Mouse (Mus musculus) erythroid progenitor cell, adult 5-6 weeks (primary cell): ENCODE data around the gene Adpgk. TPM values are rescaled to one million over a fixed set of nuclear protein-coding genes. Genes with fewer than 3 reads are reported as not detected.

ENCODE experiments used
- ATAC-seq: replicated peaks from 2 replicates; pipeline ENCODE4 v1.8.0; 2016; ENCODE audit warnings: moderate number of reproducible peaks, mild to moderate bottlenecking, moderate TSS enrichment, inconsistent platforms; ENCODE audit not compliant: poor library complexity, low FRiP score, severe bottlenecking
- total RNA-seq, 2 experiments: library from RNA; stranded (forward) in 1 of 2; stranded (reverse) in 1 of 2; fragments of 150-400 nt in 1 of 2; fragments of 186-747, 209-891 nt in 1 of 2; gene quantifications; 2 replicates each; pipeline versions ENCODE4 v1.2.3 to v1.2.4; 2015 to 2017; ENCODE audit warnings: low replicate concordance in 2 of 2

Gene Adpgk
- total RNA-seq, 2 experiments from 2014 or later: 57.7 to 79.6 TPM

DNA sequence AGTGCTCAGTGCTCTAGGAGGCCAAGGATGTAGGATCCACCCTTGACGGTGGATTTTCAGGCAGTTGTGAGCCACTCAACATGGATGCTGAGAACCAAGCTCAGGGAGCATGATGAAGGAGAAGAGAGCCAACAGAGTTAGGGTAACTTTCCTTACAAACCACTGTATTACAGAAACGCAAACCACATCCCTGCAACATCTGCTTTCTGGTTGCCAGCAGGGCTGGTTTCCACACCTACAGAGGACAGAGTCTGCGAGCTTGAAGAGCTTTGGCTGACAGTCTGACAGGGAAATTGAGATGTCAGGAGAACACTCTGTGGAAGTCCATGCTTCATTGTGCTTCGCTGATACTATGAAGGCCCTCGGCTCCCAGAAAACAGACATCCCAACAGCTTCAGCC lies 3.3 kb upstream of the Adpgk start:
- ATAC-seq: no peak

GRCm38 (mm10) chr9:59288685-59289410 lies 2.5 kb upstream of the Adpgk start:
- no peak for ATAC-seq

GRCm38 (mm10) chr9:59289529-59290115 lies 1.7 kb upstream of the Adpgk start:
- no peak for ATAC-seq

GRCm38 (mm10) chr9:59291688-59292492 lies 532 bp downstream of the Adpgk start:
- no peak; the same call in 1 of the 2 replicates for ATAC-seq

GRCm38 (mm10) chr9:59292493-59292875 lies 1.1 kb downstream of the Adpgk start:
- ATAC-seq: no peak

- no peak for ATAC-seq
These were observed 5.1 kb downstream of the Adpgk start for GRCm38 (mm10) chr9:59296419-59296818.

DNA sequence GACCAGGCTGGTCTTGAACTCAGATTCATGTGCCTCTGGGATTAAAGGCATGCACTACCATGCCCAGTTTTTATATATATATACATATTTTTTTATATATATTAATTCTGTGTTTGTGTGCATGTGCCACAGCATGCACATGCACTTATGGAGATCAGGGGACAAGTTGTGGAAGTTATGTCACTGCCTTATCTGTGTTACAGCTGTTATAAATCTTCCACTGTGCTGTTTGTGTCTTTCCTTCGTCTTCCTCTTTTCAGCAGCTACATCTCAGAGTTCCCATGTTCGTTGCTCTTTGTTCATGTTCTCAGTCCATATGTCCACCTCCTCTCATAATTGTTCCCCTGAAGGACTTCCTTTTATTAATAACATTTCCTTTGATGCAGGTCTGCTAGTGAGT lies 16.5 kb downstream of the Adpgk start:
- no peak for ATAC-seq

DNA sequence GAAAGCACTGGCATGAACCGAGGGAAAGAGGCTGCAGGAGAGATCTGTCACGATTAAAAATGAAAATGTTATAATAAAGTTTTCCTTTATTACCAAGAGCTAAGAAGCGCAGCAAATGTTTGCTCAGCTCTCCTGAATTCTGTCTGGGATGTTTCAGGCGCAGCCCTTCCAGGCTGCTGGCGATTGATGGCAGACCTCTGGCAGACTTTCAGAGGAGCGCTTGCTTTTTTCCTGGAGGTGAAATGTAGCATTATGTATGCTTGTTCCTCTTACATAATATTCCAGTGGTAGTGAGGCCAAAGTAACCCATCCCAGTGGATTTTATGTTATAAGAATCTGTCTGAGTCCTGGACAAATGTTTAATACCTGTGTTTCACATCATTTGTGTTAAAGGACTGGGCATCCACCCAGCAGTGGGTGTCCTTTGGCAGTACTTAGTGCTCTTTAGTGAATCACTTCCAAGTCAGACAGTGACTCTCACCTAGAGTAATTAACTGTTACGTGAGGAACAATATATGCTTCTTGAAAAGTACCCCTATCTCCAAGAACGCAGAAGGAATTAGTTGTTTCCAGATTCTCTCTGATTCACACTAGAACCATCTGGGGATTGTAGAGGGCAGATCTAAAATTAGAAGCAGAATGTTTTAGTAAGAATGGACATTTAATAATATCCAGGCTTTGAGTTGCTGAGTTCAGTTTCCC lies 19.4 kb downstream of the Adpgk start:
- ATAC-seq: no peak

- ATAC-seq: no peak
These were observed 19.9 kb downstream of the Adpgk start for GRCm38 (mm10) chr9:59311284-59311670.

DNA sequence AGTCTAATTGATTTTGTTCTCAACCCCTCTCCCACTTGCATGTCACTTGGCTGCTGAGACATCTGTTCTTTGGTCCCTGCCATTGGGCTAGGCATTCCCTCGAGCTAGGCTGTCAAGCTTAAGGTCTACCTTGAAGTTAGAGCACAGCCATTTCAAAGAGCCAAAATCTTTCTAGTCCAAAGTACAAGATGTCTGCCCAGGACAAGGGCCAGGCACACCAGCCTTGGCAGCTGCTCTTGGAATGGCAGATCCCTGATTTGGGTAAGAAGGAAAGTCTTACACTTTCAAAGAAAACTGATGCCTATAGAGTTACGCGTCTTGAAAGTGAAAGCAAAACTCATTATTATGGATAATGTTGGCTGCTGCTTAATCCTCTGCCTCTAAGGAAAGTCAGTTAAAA lies 24.8 kb downstream of the Adpgk start:
- no peak for ATAC-seq

GRCm38 (mm10) chr9:59324351-59324750 lies 33.0 kb downstream of the Adpgk start:
- no peak for ATAC-seq

- ATAC-seq: no peak
These were observed 38.7 kb downstream of the Adpgk start for GRCm38 (mm10) chr9:59330055-59330454.

GRCm38 (mm10) chr9:59336539-59336938 lies 45.2 kb downstream of the Adpgk start:
- no peak for ATAC-seq

GRCm38 (mm10) chr9:59337889-59338288 lies 46.5 kb downstream of the Adpgk start:
- no peak for ATAC-seq

DNA sequence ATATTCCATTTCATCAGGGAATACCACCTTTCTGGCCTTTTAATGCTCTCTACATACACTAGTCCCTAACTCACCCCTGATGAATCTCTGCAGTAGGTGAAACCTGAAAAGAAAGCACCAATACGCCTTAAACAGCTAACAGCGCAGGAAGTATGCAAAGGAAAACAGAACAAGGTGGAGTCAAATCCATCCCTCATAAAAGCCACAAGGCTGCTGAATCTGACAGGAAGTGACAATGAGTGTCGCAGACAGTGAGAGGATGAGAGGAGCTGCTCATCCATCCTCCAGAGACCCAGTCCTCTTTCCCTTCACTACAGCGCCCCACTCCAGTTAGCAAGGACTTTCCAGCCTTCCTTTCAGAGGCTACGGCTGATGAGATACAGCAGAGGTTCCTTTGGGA lies 47.1 kb downstream of the Adpgk start:
- ATAC-seq: no peak

GRCm38 (mm10) chr9:59339107-59339506 lies 47.7 kb downstream of the Adpgk start:
- no peak for ATAC-seq

- no peak for ATAC-seq
These were observed 48.6 kb downstream of the Adpgk start for GRCm38 (mm10) chr9:59340002-59340401.

DNA sequence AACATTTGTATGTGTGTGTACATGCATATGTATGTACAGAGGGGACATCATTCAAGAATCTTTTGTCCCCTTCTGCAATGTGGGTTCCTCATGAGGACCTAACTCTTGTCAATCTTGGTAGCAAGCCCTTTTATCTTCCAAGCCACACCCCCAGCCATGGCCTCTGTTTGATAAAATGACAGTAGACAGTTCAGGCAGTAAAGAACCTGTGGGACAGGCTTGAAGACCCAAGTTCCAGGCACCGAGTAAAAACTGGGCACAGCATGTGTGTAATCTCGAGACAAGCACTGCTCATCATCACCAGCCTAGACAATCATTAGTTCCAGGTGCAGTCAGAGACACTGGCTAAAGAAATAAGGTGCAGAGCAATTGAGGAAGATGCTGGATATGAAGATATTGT lies 54.8 kb downstream of the Adpgk start:
- no peak for ATAC-seq

- no peak for ATAC-seq
These were observed 61.4 kb downstream of the Adpgk start for GRCm38 (mm10) chr9:59352586-59353252.

DNA sequence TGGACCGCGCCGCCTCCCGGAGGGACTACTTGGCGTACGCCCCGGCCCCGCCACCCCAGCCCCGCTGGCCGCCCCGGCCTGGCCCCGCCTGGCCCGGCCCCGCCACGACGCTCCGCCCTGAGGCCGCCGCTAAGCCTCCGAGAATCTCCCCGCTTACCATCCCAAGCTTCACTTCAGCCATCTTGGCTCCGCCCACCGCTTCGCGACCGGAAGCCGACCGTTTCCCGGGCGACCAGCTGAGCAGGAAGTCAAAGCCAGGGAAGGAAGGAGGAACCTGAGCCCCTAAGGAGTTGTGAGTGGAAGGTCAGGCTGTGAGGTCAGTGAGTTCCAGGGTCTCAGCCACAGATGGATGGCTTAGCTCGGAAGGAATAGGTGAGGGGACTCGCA lies 61.9 kb downstream of the Adpgk start, which contains the start of gene Bbs4:
TSS of gene Bbs4 (minus strand) at position 256 of the 387 bp plus-strand sequence.
- ATAC-seq: peak; percentile 100
